Mouse (Mus musculus) lung, embryonic 14.5 days (tissue): ENCODE measurements at regions not wholly inside any gene's neighbourhood (a gene's known extent, or its start where the extent isn't known, plus 50 kb on each side); places are given as distances from the start of the nearest gene placed in this dataset.

Experiments used
- ATAC-seq: fragments of 200-750 bp; cut with Nextera tagmentation; 2 replicates; pipeline ENCODE4 v1.8.0; 2017; ENCODE audit warnings: mild to moderate bottlenecking, moderate TSS enrichment, moderate library complexity; ENCODE audit not compliant: insufficient read depth
- DNase-seq: peaks from one replicate; pipeline ENCODE4 v3.0.0-alpha.2; 2015
- H3K27ac ChIP-seq: fragments of 300-500 bp; sonication (generic); 2 replicates; pipeline ENCODE4 v1.5.1; 2014; ENCODE audit warnings: low read depth, mild to moderate bottlenecking, moderate library complexity
- H3K27me3 ChIP-seq: fragments of 300-500 bp; sonication (generic); 2 replicates; pipeline ENCODE4 v1.6.1; 2014; ENCODE audit warnings: low read length, control low read depth; ENCODE audit not compliant: insufficient read depth
- H3K36me3 ChIP-seq: fragments of 300-500 bp; sonication (generic); 2 replicates; pipeline ENCODE4 v1.6.1; 2014; ENCODE audit warnings: control low read depth; ENCODE audit not compliant: insufficient read depth
- H3K4me1 ChIP-seq: fragments of 300-500 bp; sonication (generic); 2 replicates; pipeline ENCODE4 v1.6.1; 2014; ENCODE audit warnings: antibody characterized with exemption, control low read depth; ENCODE audit not compliant: insufficient read depth
- H3K4me2 ChIP-seq: fragments of 300-500 bp; sonication (generic); 2 replicates; pipeline ENCODE4 v1.6.1; 2014; ENCODE audit warnings: mild to moderate bottlenecking
- H3K4me3 ChIP-seq: fragments of 300-500 bp; sonication (generic); 2 replicates; pipeline ENCODE4 v1.5.1; 2014; ENCODE audit warnings: low read depth, low read length
- H3K9ac ChIP-seq: fragments of 300-500 bp; sonication (generic); 2 replicates; pipeline ENCODE4 v1.6.1; 2014
- H3K9me3 ChIP-seq: fragments of 300-500 bp; sonication (generic); 2 replicates; pipeline ENCODE4 v1.6.1; 2016; ENCODE audit warnings: low read depth, low read length, control low read depth
- CTCF ChIP-seq: IDR thresholded peaks from 2 replicates; pipeline ENCODE4 v1.5.1; 2016; ENCODE audit warnings: antibody characterized with exemption, low read depth
- WGBS: fragments of 180-500 bp; shearing (Covaris S2); extraction: QIAGEN DNeasy Blood & Tissue Kit; methylation state at CpG from one replicate; pipeline ENCODE4 v1.1.7; 2014; 5-methylcytosine and 5-hydroxymethylcytosine counted together

- 65% methylated on average over 1 of the region's 1 CpGs for WGBS
- H3K36me3 ChIP-seq, result no peaks in the 10 kb centered on the region
- TF ChIP-seq CTCF, result no peak
- H3K27ac ChIP-seq, result no peak overlapping the region
- H3K9me3 ChIP-seq, result no peaks in the 10 kb centered on the region
- no peak overlapping the region for H3K9ac ChIP-seq
- no peak for ATAC-seq
- no peak overlapping the region for H3K4me3 ChIP-seq
- DNase-seq, result no peak
- H3K4me1 ChIP-seq, result no peaks in the 10 kb centered on the region
- H3K4me2 ChIP-seq, result no peak overlapping the region
- H3K27me3 ChIP-seq, result no peaks in the 10 kb centered on the region
Observed at GRCm38 (mm10) chr12:78118131-78118530, 75.9 kb upstream of the Gm6657 start.

- no peak for TF ChIP-seq CTCF
- Histone ChIP-seq H3K36me3 (no peaks in the 10 kb centered on the region), H3K27ac (no peak overlapping the region), H3K4me2 (no peak overlapping the region), H3K9me3 (no peaks in the 10 kb centered on the region), H3K9ac (no peak overlapping the region), H3K4me1 (no peaks in the 10 kb centered on the region), H3K4me3 (no peak overlapping the region), H3K27me3 (no peaks in the 10 kb centered on the region)
- 61% methylated on average over 2 of the region's 2 CpGs for WGBS
- ATAC-seq (no peak), DNase-seq (no peak)
Observed at GRCm38 (mm10) chr12:78119246-78119645, 74.8 kb upstream of the Gm6657 start.

- WGBS, result 58% methylated on average over 5 of the region's 5 CpGs
- Histone ChIP-seq H3K36me3 (no peaks in the 10 kb centered on the region), H3K4me2 (no peak overlapping the region), H3K4me3 (no peak overlapping the region), H3K9me3 (no peaks in the 10 kb centered on the region), H3K4me1 (no peaks in the 10 kb centered on the region), H3K27me3 (no peaks in the 10 kb centered on the region), H3K27ac (no peak overlapping the region), H3K9ac (no peak overlapping the region)
- DNase-seq, result no peak
- ATAC-seq, result no peak
- TF ChIP-seq CTCF, result no peak
Observed at GRCm38 (mm10) chr12:78119855-78120254, 74.2 kb upstream of the Gm6657 start.

GRCm38 (mm10) chr12:78129130-78129845, 64.8 kb upstream of the Gm6657 start:
- no peak for TF ChIP-seq CTCF
- H3K27ac ChIP-seq, result no peak overlapping the region

GRCm38 (mm10) chr12:78132016-78132797, 61.8 kb upstream of the Gm6657 start:
- ATAC-seq, result no peak
- Histone ChIP-seq H3K27me3 (no peaks in the 10 kb centered on the region), H3K4me3 (no peak overlapping the region), H3K4me2 (no peak overlapping the region), H3K4me1 (peaks cover 6% of the 10 kb centered on the region; the same call in 1 of the 2 replicates), H3K27ac (0 out of 2 replicates have a peak overlapping the region, but pooled peaks have one; percentile 13), H3K9ac (no peak overlapping the region), H3K36me3 (no peaks in the 10 kb centered on the region), H3K9me3 (no peaks in the 10 kb centered on the region)
- DNase-seq, result peak; percentile 53
- WGBS, result 38% methylated on average over 8 of the region's 8 CpGs
- TF ChIP-seq CTCF, result no peak

More at GRCm38 (mm10) chr12:78129130-78129845, 64.8 kb upstream of the Gm6657 start:
- peak; percentile 87 for ATAC-seq
- Histone ChIP-seq H3K36me3 (no peaks in the 10 kb centered on the region), H3K4me1 (peaks cover 6% of the 10 kb centered on the region; the same call in 1 of the 2 replicates), H3K9ac (no peak overlapping the region), H3K9me3 (no peaks in the 10 kb centered on the region), H3K4me3 (no peak overlapping the region), H3K4me2 (no peak overlapping the region), H3K27me3 (no peaks in the 10 kb centered on the region)
- 51% methylated on average over 5 of the region's 5 CpGs for WGBS
- DNase-seq, result peak; percentile 82

GRCm38 (mm10) chr12:78133341-78133740, 60.7 kb upstream of the Gm6657 start:
- Histone ChIP-seq H3K36me3 (no peaks in the 10 kb centered on the region), H3K4me3 (no peak overlapping the region), H3K9me3 (no peaks in the 10 kb centered on the region), H3K27me3 (no peaks in the 10 kb centered on the region), H3K9ac (no peak overlapping the region), H3K27ac (no peak overlapping the region), H3K4me1 (peaks cover 6% of the 10 kb centered on the region; the same call in 1 of the 2 replicates), H3K4me2 (no peak overlapping the region)
- DNase-seq (no peak), ATAC-seq (no peak)
- TF ChIP-seq CTCF, result no peak
- 81% methylated on average over 9 of the region's 9 CpGs for WGBS

GRCm38 (mm10) chr12:78133984-78134383, 60.1 kb upstream of the Gm6657 start:
- ATAC-seq (no peak), DNase-seq (no peak)
- H3K9ac ChIP-seq, result no peak overlapping the region
- no peaks in the 10 kb centered on the region for H3K27me3 ChIP-seq
- 63% methylated on average over 4 of the region's 4 CpGs for WGBS
- H3K4me1 ChIP-seq, result peaks cover 6% of the 10 kb centered on the region; the same call in 1 of the 2 replicates
- no peak overlapping the region for H3K27ac ChIP-seq
- TF ChIP-seq CTCF, result no peak
- no peaks in the 10 kb centered on the region for H3K9me3 ChIP-seq
- no peaks in the 10 kb centered on the region for H3K36me3 ChIP-seq
- no peak overlapping the region for H3K4me3 ChIP-seq
- H3K4me2 ChIP-seq, result no peak overlapping the region
